Mouse (Mus musculus) C2C12 (cell line): ENCODE measurements at regions not wholly inside any gene's neighbourhood (a gene's known extent, or its start where the extent isn't known, plus 50 kb on each side); places are given as distances from the start of the nearest gene placed in this dataset.
A peak's percentile ranks its signal among the peaks of the same experiment; 100 is the strongest.

Source experiments
- CEBPB ChIP-seq: IDR thresholded peaks from one replicate; pipeline ENCODE4 v1.6.1; 2011; ENCODE audit warnings: low read depth, mild to moderate bottlenecking, control low read depth, moderate library complexity
- CTCF ChIP-seq: IDR thresholded peaks from one replicate; pipeline ENCODE4 v1.5.1; 2011; ENCODE audit not compliant: control insufficient read depth, insufficient read depth, insufficient read length
- FOSL1 ChIP-seq: IDR thresholded peaks from one replicate; pipeline ENCODE4 v1.8.0; 2011; ENCODE audit warnings: mild to moderate bottlenecking, low read length; ENCODE audit not compliant: poor library complexity, insufficient read depth, severe bottlenecking
- MAX ChIP-seq: IDR thresholded peaks from one replicate; pipeline ENCODE4 v1.6.1; 2011; ENCODE audit warnings: mild to moderate bottlenecking, control low read depth
- MYOD1 ChIP-seq: IDR thresholded peaks from one replicate; pipeline ENCODE4 v1.6.1; 2011; ENCODE audit warnings: low read depth; ENCODE audit not compliant: control insufficient read depth, insufficient read length
- MYOG ChIP-seq: IDR thresholded peaks from one replicate; pipeline ENCODE4 v1.6.1; 2011; ENCODE audit not compliant: control insufficient read depth, insufficient read length; ENCODE audit errors: extremely low read depth
- USF1 ChIP-seq: IDR thresholded peaks from one replicate; pipeline ENCODE4 v1.6.1; 2011; ENCODE audit warnings: low read depth, mild to moderate bottlenecking, control low read depth, moderate library complexity

DNA sequence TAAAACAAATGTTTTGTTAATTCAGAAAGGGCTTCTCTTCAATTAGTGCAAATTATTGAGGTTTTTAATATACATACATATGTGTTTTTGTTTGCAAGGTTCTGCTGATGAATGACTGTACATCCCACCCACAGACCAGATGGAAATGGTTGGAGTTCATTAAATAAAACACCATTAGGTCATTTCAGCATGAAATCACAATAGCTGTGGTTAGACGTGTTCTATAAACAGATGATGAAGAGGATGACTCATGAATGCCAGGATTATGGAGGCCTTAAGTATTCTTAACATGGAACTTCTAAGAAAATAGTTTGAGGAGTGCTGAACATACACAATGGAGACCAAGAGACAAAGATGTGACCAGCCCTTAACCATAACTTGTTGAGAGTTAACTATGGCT is 107.3 kb upstream of the Wls start:
- TF ChIP-seq MAX (no peak), USF1 (no peak), CTCF (no peak), CEBPB (no peak), MYOD1 (peak; percentile 21), MYOG (no peak), FOSL1 (peak; percentile 86)
